Mouse (Mus musculus): ENCODE results near the gene Slc2a4. TPM values are rescaled to one million over a fixed set of nuclear protein-coding genes. Genes with fewer than 3 reads are reported as not detected.
A peak's percentile ranks its signal among the peaks of the same experiment; 100 is the strongest.
"Not testable (repeated sequence)": the region's sequence is repeated elsewhere in the genome, so short reads cannot be mapped to it uniquely, and the experiment has no call there.

Slc2a4 gene
- polyA plus RNA-seq, 1 experiment from 2014 or later: 2.7 TPM

- Histone ChIP-seq H3K27ac (ENCODE audit: low read depth, low read length) (no peak overlapping the region), H3K36me3 (ENCODE audit: control insufficient read depth, insufficient read depth, low read length) (no peaks in the 10 kb centered on the region), H3K9me3 (ENCODE audit: control insufficient read depth, low read length) (no peaks in the 10 kb centered on the region), H3K27me3 (ENCODE audit: control insufficient read depth, insufficient read depth, low read length) (peaks cover 13% of the 10 kb centered on the region), H3K9ac (replicated peaks; ENCODE audit: low read depth, low read length) (no peak overlapping the region), H3K4me3 (ENCODE audit: low read depth, low read length) (no peak overlapping the region), H3K4me2 (ENCODE audit: low read depth, low read length) (no peak overlapping the region), H3K4me1 (ENCODE audit: control insufficient read depth, insufficient read depth, low read length) (0 out of 2 replicates have a peak, but pooled peaks cover 6% of the 10 kb centered on the region)
- no peak for ATAC-seq (ENCODE audit: low read depth)
- 81% methylated on average over 4 of the region's 4 CpGs for WGBS
Measured at GRCm38 (mm10) chr11:69933066-69933465, 14.9 kb downstream of the Slc2a4 start.

DNA sequence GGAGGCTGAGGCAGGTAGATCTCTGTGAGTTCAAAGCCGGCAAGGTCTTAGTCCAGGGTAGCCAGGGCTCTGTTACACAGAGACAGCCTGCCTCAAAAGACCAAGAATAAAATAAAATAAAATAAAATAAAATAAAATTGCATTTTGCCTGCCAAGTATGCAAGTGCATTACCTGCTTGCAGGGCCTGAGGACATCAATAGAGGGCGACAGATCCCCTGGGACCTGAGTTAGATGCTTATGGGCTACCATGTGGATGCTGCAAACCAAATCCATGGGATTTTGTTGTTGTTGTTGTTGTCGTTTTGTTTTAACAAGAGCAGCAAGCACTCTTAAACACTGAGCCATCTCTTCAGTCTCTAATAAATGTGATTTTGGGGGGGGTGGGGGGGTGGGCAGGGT, 15.7 kb downstream of the Slc2a4 start:
- 48% methylated on average over 3 of the region's 3 CpGs for WGBS
- no peaks in the 10 kb centered on the region for H3K36me3 ChIP-seq (ENCODE audit: control insufficient read depth, insufficient read depth, low read length)
- H3K27ac ChIP-seq (ENCODE audit: low read depth, low read length): no peak overlapping the region
- H3K9me3 ChIP-seq (ENCODE audit: control insufficient read depth, low read length): no peaks in the 10 kb centered on the region
- no peak for ATAC-seq (ENCODE audit: low read depth)
- no peak overlapping the region for H3K4me2 ChIP-seq (ENCODE audit: low read depth, low read length)
- H3K4me1 ChIP-seq (ENCODE audit: control insufficient read depth, insufficient read depth, low read length): 0 out of 2 replicates have a peak, but pooled peaks cover 6% of the 10 kb centered on the region
- no peak overlapping the region for H3K4me3 ChIP-seq (ENCODE audit: low read depth, low read length)
- no peak overlapping the region for H3K9ac ChIP-seq (replicated peaks; ENCODE audit: low read depth, low read length)
- H3K27me3 ChIP-seq (ENCODE audit: control insufficient read depth, insufficient read depth, low read length): peaks cover 6% of the 10 kb centered on the region; the same call in 1 of the 2 replicates

- H3K27ac ChIP-seq (ENCODE audit: low read depth, low read length): no peak overlapping the region
- H3K4me1 ChIP-seq (ENCODE audit: control insufficient read depth, insufficient read depth, low read length): 0 out of 2 replicates have a peak, but pooled peaks cover 6% of the 10 kb centered on the region
- no peak for ATAC-seq (ENCODE audit: low read depth)
- H3K4me3 ChIP-seq (ENCODE audit: low read depth, low read length): no peak overlapping the region
- H3K4me2 ChIP-seq (ENCODE audit: low read depth, low read length): no peak overlapping the region
- H3K36me3 ChIP-seq (ENCODE audit: control insufficient read depth, insufficient read depth, low read length): no peaks in the 10 kb centered on the region
- 74% methylated on average over 8 of the region's 8 CpGs for WGBS
- H3K9me3 ChIP-seq (ENCODE audit: control insufficient read depth, low read length): no peaks in the 10 kb centered on the region
- no peak overlapping the region for H3K9ac ChIP-seq (replicated peaks; ENCODE audit: low read depth, low read length)
- H3K27me3 ChIP-seq (ENCODE audit: control insufficient read depth, insufficient read depth, low read length): peaks cover 1% of the 10 kb centered on the region; the same call in 1 of the 2 replicates
Measured at GRCm38 (mm10) chr11:69931769-69932168, 16.2 kb downstream of the Slc2a4 start.

- no peaks in the 10 kb centered on the region for H3K9me3 ChIP-seq (ENCODE audit: control insufficient read depth, low read length)
- no peak overlapping the region for H3K27ac ChIP-seq (ENCODE audit: low read depth, low read length)
- H3K27me3 ChIP-seq (ENCODE audit: control insufficient read depth, insufficient read depth, low read length): no peaks in the 10 kb centered on the region
- H3K4me1 ChIP-seq (ENCODE audit: control insufficient read depth, insufficient read depth, low read length): 0 out of 2 replicates have a peak, but pooled peaks cover under 1% of the 10 kb centered on the region
- WGBS: 66% methylated on average over 3 of the region's 3 CpGs
- no peak overlapping the region for H3K9ac ChIP-seq (replicated peaks; ENCODE audit: low read depth, low read length)
- H3K4me3 ChIP-seq (ENCODE audit: low read depth, low read length): no peak overlapping the region
- ATAC-seq (ENCODE audit: low read depth): no peak
- no peak overlapping the region for H3K4me2 ChIP-seq (ENCODE audit: low read depth, low read length)
- no peaks in the 10 kb centered on the region for H3K36me3 ChIP-seq (ENCODE audit: control insufficient read depth, insufficient read depth, low read length)
Measured at GRCm38 (mm10) chr11:69930967-69931537, 16.9 kb downstream of the Slc2a4 start.

GRCm38 (mm10) chr11:69930176-69930575, 17.8 kb downstream of the Slc2a4 start:
- ATAC-seq (ENCODE audit: low read depth); H3K36me3 ChIP-seq (ENCODE audit: control insufficient read depth, insufficient read depth, low read length); H3K9ac ChIP-seq (replicated peaks; ENCODE audit: low read depth, low read length); H3K4me3 ChIP-seq (ENCODE audit: low read depth, low read length); H3K27ac ChIP-seq (ENCODE audit: low read depth, low read length); H3K9me3 ChIP-seq (ENCODE audit: control insufficient read depth, low read length); H3K4me1 ChIP-seq (ENCODE audit: control insufficient read depth, insufficient read depth, low read length); H3K27me3 ChIP-seq (ENCODE audit: control insufficient read depth, insufficient read depth, low read length); H3K4me2 ChIP-seq (ENCODE audit: low read depth, low read length): not testable (repeated sequence)
- 87% methylated on average over 8 of the region's 8 CpGs for WGBS

- Histone ChIP-seq H3K36me3 (ENCODE audit: control insufficient read depth, insufficient read depth, low read length) (no peaks in the 10 kb centered on the region), H3K4me1 (ENCODE audit: control insufficient read depth, insufficient read depth, low read length) (no peaks in the 10 kb centered on the region), H3K4me3 (ENCODE audit: low read depth, low read length) (no peak overlapping the region), H3K27ac (ENCODE audit: low read depth, low read length) (no peak overlapping the region), H3K9me3 (ENCODE audit: control insufficient read depth, low read length) (no peaks in the 10 kb centered on the region), H3K4me2 (ENCODE audit: low read depth, low read length) (no peak overlapping the region), H3K27me3 (ENCODE audit: control insufficient read depth, insufficient read depth, low read length) (no peaks in the 10 kb centered on the region), H3K9ac (replicated peaks; ENCODE audit: low read depth, low read length) (no peak overlapping the region)
- no peak for ATAC-seq (ENCODE audit: low read depth)
- 86% methylated on average over 4 of the region's 4 CpGs for WGBS
Measured at GRCm38 (mm10) chr11:69929712-69930111, 18.3 kb downstream of the Slc2a4 start.

DNA sequence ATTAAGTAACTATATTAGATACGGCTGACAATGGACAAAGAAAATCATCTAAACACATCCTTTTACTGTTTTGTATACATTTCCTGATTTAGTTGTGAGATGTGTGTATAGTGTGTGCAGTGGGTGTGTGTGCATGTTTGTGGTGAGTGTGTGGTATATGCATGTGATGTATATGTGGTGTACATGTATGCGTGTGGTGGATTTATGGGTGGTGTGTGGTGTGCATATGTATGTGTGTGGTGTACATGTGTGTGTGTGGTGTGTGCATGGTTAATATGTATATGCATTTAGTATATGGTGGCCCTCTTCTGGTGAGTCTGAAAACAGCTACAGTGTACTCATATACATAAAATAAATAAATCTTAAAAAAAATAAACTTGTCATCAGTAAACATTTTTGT, 20.5 kb downstream of the Slc2a4 start:
- WGBS: 92% methylated on average over 2 of the region's 2 CpGs
- ATAC-seq (ENCODE audit: low read depth): no peak
- Histone ChIP-seq H3K9me3 (ENCODE audit: control insufficient read depth, low read length) (no peaks in the 10 kb centered on the region), H3K36me3 (ENCODE audit: control insufficient read depth, insufficient read depth, low read length) (no peaks in the 10 kb centered on the region), H3K4me1 (ENCODE audit: control insufficient read depth, insufficient read depth, low read length) (peaks cover under 1% of the 10 kb centered on the region; the same call in 1 of the 2 replicates), H3K4me3 (ENCODE audit: low read depth, low read length) (no peak overlapping the region), H3K27me3 (ENCODE audit: control insufficient read depth, insufficient read depth, low read length) (no peaks in the 10 kb centered on the region), H3K27ac (ENCODE audit: low read depth, low read length) (no peak overlapping the region), H3K9ac (replicated peaks; ENCODE audit: low read depth, low read length) (no peak overlapping the region), H3K4me2 (ENCODE audit: low read depth, low read length) (no peak overlapping the region)

DNA sequence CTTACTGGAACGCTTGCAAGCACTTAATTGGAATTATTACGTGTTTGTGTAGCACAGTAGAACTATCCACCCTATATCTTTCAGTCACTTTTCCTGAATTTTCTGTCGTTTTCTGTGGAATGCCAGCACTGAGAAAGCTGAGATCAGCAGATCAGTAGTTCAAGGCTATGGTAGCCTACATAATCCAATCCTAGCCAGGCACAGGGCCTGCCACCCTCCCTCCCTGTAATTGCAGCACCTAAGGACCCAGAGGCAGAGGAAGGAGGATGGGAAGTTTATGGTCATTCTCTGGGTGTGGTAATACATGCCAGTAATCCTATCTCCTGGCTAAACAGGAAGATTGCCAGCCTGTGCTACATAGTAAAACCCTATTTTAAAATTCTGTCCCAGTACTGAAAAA, 25.2 kb downstream of the Slc2a4 start:
- H3K4me3 ChIP-seq (ENCODE audit: low read depth, low read length): 0 out of 2 replicates have a peak overlapping the region, but pooled peaks have one; percentile 34
- H3K36me3 ChIP-seq (ENCODE audit: control insufficient read depth, insufficient read depth, low read length): peaks cover 10% of the 10 kb centered on the region; the same call in 1 of the 2 replicates
- H3K4me2 ChIP-seq (ENCODE audit: low read depth, low read length): peak overlapping the region; percentile 71
- H3K9me3 ChIP-seq (ENCODE audit: control insufficient read depth, low read length): no peaks in the 10 kb centered on the region
- H3K9ac ChIP-seq (replicated peaks; ENCODE audit: low read depth, low read length): no peak overlapping the region
- no peaks in the 10 kb centered on the region for H3K27me3 ChIP-seq (ENCODE audit: control insufficient read depth, insufficient read depth, low read length)
- WGBS: 72% methylated on average over 3 of the region's 3 CpGs
- peak overlapping the region; percentile 73 for H3K27ac ChIP-seq (ENCODE audit: low read depth, low read length)
- ATAC-seq (ENCODE audit: low read depth): no peak
- H3K4me1 ChIP-seq (ENCODE audit: control insufficient read depth, insufficient read depth, low read length): peaks cover 17% of the 10 kb centered on the region

DNA sequence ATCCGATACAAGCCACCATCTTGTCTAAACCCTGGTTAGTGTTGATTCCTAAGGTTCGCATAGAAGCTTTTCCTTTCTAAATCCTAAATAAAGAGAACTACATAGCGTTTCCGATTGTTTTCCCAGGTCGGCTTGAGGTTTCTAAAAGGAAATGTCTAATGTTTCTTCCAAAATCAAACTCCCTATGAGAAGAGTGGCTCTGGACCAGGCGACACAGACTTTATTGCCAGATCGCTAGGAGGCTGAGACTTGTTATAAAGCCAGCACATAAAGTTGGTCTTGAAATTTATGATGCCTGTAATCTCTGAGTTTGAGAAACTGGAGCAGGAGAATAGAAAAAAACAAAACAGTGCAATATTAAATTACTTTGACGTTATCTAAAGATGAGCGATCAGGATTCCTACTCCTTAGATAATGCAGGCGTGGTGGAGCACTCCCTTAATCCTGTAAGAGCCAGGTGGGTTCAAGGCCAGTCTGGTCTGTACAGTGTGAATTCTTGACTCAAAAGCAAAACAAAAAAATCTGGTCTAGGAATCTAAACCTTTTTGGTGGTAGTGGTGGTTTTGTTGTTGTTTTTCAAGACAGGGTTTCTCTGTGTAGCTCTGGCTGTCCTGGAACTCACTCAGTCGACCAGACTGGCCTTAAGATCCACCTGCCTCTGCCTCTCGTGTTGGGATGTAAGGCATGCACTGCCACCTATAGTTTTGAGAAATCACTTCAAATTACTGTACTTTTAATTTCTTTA, 25.8 kb downstream of the Slc2a4 start:
- H3K4me1 ChIP-seq (ENCODE audit: control insufficient read depth, insufficient read depth, low read length): peaks cover 17% of the 10 kb centered on the region
- WGBS: 2% methylated on average over 12 of the region's 12 CpGs
- H3K4me3 ChIP-seq (ENCODE audit: low read depth, low read length): peak overlapping the region; percentile 34
- H3K9ac ChIP-seq (replicated peaks; ENCODE audit: low read depth, low read length): peak overlapping the region; percentile 26
- peak overlapping the region; percentile 71 for H3K4me2 ChIP-seq (ENCODE audit: low read depth, low read length)
- peak overlapping the region; percentile 73 for H3K27ac ChIP-seq (ENCODE audit: low read depth, low read length)
- no peaks in the 10 kb centered on the region for H3K27me3 ChIP-seq (ENCODE audit: control insufficient read depth, insufficient read depth, low read length)
- H3K9me3 ChIP-seq (ENCODE audit: control insufficient read depth, low read length): no peaks in the 10 kb centered on the region
- no peak for ATAC-seq (ENCODE audit: low read depth)
- peaks cover 16% of the 10 kb centered on the region; the same call in 1 of the 2 replicates for H3K36me3 ChIP-seq (ENCODE audit: control insufficient read depth, insufficient read depth, low read length)

Data from neural tube, embryonic 14.5 days (tissue).